Mouse (Mus musculus): ENCODE measurements around the gene Spag7. TPM values are rescaled to one million over a fixed set of nuclear protein-coding genes. Genes with fewer than 3 reads are reported as not detected.

The Spag7 gene
- 91.1 and 106 TPM in 2 replicates for polyA plus RNA-seq (2011; ENCODE audit: insufficient read length, low read depth, missing spikeins)

DNA sequence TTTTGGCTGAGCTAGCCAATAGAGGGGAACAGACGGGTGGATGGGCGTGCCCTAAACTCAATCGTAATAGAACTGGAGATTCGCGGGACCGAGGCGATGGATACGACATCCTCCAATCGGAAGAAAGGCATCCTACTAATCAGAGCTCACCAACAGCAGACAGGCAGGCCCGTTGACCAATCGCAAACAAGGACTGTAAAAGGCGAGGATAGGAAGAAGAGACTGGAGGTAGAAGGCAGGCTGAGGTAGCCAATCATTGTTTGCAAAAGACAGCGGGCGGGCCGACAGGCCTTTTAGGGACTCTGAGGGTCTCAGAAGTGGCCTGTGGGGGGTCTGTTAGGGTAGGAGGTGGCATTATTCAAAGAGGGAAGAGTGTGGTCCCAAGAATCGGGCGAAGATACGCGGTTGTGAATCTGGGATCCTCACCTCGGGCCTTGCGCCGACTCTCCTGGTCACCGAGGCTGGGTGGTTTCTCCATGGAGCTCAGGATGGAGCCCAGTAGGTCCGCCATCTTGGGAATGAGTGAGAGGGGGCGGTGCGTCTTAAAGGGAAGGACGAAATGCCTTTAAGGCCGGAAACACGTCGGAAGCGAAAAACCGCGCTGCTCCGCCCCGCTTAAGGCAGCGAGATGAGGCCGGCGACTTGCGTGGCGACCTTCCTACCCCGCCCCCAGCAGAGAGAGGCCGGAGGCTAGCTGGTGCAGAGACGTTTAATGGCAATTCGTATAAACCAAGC, at the start of gene Spag7:
Gene Spag7 (minus strand): TSS at position 646 of the 735 bp plus-strand sequence.
- peaks cover 9% of the 10 kb centered on the region for H3K4me1 ChIP-seq (ENCODE audit: control insufficient read depth, insufficient read depth, low read length)
- H3K27ac ChIP-seq (ENCODE audit: insufficient read depth, low read length): peak within 1 kb of the TSS; percentile 97
- peak; percentile 68 for TF ChIP-seq POLR2A (IDR thresholded peaks at IDR 0.05; ENCODE audit: low read depth, low read length)
- no peak for TF ChIP-seq CTCF (IDR thresholded peaks at IDR 0.05; ENCODE audit: borderline replicate concordance, insufficient read depth, low read length)
- peak within 1 kb of the TSS; percentile 65 for H3K4me3 ChIP-seq (ENCODE audit: insufficient read depth, low read length)

DNA sequence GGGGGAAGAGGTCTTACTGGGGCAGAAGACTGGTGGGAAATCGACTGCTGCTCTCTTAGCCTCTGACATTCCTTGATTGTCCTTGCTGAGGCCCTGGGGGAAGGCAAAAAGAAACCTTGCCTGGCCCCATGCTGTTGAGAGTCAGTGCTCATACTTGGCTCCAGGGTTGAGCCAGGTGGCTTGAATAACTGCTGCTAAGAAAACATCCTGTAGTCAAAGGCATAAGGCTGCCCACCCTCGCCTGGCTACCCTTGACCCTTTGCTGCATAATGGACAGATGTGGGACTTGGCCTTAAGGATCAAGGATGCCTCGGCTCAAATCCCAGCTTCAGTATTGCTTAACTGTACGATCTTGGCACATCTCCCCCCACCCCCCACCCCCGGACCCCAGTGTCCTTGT, 49.3 kb upstream of the Spag7 start:
- Histone ChIP-seq H3K27ac (ENCODE audit: insufficient read depth, low read length) (no peak overlapping the region), H3K4me1 (ENCODE audit: control insufficient read depth, insufficient read depth, low read length) (no peaks in the 10 kb centered on the region; the same call in 1 of the 2 replicates), H3K4me3 (ENCODE audit: insufficient read depth, low read length) (no peak overlapping the region)
- TF ChIP-seq POLR2A (IDR thresholded peaks at IDR 0.05; ENCODE audit: low read depth, low read length): no peak
- no peak for TF ChIP-seq CTCF (IDR thresholded peaks at IDR 0.05; ENCODE audit: borderline replicate concordance, insufficient read depth, low read length)

DNA sequence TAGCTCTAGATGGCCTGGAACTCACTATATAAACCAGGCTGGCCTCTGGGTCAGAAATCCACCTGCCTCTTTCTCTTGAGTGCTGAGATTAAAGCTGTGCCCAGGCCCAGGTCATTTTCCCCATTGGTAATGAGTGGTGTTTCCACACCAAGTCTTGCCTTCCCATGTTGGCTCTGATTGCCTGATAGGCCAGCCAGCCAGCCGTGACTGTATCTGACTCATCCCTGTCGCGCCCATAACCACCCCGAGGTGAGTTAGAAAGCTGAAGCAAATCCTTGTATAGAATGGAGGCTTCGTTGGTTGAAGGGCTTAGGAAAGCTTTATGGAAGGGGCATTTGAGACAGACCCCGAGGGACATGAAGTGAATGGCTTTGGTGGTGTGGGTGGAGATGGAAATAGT, 46.6 kb upstream of the Spag7 start:
- TF ChIP-seq CTCF (IDR thresholded peaks at IDR 0.05; ENCODE audit: borderline replicate concordance, insufficient read depth, low read length): no peak
- TF ChIP-seq POLR2A (IDR thresholded peaks at IDR 0.05; ENCODE audit: low read depth, low read length): no peak
- no peak overlapping the region for H3K4me3 ChIP-seq (ENCODE audit: insufficient read depth, low read length)
- no peak overlapping the region for H3K27ac ChIP-seq (ENCODE audit: insufficient read depth, low read length)
- no peaks in the 10 kb centered on the region; the same call in 1 of the 2 replicates for H3K4me1 ChIP-seq (ENCODE audit: control insufficient read depth, insufficient read depth, low read length)

DNA sequence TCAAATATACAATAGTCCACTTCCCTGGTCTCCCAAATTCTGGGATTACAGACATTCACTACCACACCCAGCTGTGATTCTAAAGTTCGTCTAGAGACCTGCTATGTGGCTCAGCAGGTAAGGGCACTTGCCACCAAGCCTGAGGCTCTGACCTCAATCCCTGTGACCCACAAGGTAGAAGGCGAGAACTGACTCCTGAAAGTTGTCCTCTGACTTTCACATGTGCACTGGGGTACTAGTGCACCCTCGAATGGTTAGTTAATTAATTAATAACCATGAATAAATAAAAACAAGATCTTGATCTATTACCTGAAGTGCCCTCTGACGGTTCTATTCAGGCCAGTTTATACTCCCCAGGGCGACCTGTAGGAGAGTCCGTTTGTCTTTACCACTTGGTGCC, 44.0 kb upstream of the Spag7 start:
- H3K4me1 ChIP-seq (ENCODE audit: control insufficient read depth, insufficient read depth, low read length): no peaks in the 10 kb centered on the region; the same call in 1 of the 2 replicates
- H3K4me3 ChIP-seq (ENCODE audit: insufficient read depth, low read length): no peak overlapping the region
- TF ChIP-seq POLR2A (IDR thresholded peaks at IDR 0.05; ENCODE audit: low read depth, low read length): no peak
- TF ChIP-seq CTCF (IDR thresholded peaks at IDR 0.05; ENCODE audit: borderline replicate concordance, insufficient read depth, low read length): no peak
- no peak overlapping the region for H3K27ac ChIP-seq (ENCODE audit: insufficient read depth, low read length)

DNA sequence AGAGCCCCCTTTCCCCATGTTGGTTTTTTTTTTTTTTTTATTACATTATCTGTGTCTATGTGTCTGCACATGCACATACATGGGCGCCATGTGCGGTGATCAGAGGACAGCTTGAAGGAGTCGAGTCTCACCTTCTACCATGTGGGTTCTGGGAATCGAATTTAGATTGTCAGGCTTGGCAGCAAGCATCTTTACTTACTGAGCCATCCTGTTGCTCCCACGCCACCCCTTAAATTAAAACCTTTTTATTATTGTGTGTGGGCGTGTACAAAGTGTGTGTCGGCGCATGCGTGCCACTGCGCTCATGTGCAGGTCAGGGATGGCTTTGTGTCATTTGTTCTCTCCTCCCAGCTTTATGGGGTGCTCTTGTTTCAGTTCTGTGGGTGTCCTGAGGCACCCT, 41.8 kb upstream of the Spag7 start:
- no peaks in the 10 kb centered on the region; the same call in 1 of the 2 replicates for H3K4me1 ChIP-seq (ENCODE audit: control insufficient read depth, insufficient read depth, low read length)
- no peak overlapping the region for H3K4me3 ChIP-seq (ENCODE audit: insufficient read depth, low read length)
- no peak overlapping the region for H3K27ac ChIP-seq (ENCODE audit: insufficient read depth, low read length)
- no peak for TF ChIP-seq POLR2A (IDR thresholded peaks at IDR 0.05; ENCODE audit: low read depth, low read length)
- no peak for TF ChIP-seq CTCF (IDR thresholded peaks at IDR 0.05; ENCODE audit: borderline replicate concordance, insufficient read depth, low read length)

DNA sequence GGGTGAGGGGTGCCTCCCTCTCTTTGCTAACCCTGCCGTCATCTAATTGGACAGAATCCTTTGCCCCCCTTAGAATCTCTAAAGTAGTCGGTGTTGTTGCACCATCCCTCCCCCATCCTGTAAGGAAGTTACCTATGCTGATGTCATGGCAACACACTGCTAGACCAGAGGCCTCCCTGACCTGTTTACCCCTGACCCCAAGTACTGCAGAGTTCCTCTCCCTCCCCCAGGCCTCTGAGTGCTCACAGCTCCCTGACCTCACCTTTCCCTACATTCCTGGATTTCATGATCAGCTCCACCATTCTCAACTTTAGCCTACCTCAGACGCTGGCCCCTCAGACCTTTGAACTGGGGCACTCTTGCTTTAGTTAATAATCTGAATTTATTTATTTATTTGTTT, 36.9 kb upstream of the Spag7 start:
- H3K4me3 ChIP-seq (ENCODE audit: insufficient read depth, low read length): no peak overlapping the region
- H3K4me1 ChIP-seq (ENCODE audit: control insufficient read depth, insufficient read depth, low read length): no peaks in the 10 kb centered on the region
- H3K27ac ChIP-seq (ENCODE audit: insufficient read depth, low read length): no peak overlapping the region
- TF ChIP-seq CTCF (IDR thresholded peaks at IDR 0.05; ENCODE audit: borderline replicate concordance, insufficient read depth, low read length): no peak
- TF ChIP-seq POLR2A (IDR thresholded peaks at IDR 0.05; ENCODE audit: low read depth, low read length): no peak

DNA sequence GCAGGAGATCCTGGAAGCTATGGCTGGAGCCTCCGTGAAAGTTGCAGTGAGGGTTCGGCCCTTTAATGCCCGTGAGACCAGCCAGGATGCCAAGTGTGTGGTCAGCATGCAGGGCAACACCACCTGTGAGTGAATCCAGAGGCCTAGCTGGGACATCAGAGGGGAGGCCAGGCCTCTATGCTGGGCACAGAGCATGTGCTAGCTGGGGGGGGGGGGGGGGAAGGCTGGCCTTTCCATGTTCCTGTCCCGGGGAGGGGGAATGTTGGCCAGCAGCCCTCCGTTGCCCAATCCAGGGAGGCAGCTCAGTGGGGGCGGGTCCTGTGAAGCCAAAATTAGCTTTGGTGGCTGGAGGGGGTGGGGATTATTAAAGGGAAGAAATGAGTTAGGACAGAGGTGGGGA, 33.6 kb upstream of the Spag7 start:
- Histone ChIP-seq H3K4me1 (ENCODE audit: control insufficient read depth, insufficient read depth, low read length) (no peaks in the 10 kb centered on the region), H3K4me3 (ENCODE audit: insufficient read depth, low read length) (peak overlapping the region; percentile 81; the same call in 1 of the 2 replicates), H3K27ac (ENCODE audit: insufficient read depth, low read length) (no peak overlapping the region)
- TF ChIP-seq CTCF (IDR thresholded peaks at IDR 0.05; ENCODE audit: borderline replicate concordance, insufficient read depth, low read length): no peak
- no peak for TF ChIP-seq POLR2A (IDR thresholded peaks at IDR 0.05; ENCODE audit: low read depth, low read length)

DNA sequence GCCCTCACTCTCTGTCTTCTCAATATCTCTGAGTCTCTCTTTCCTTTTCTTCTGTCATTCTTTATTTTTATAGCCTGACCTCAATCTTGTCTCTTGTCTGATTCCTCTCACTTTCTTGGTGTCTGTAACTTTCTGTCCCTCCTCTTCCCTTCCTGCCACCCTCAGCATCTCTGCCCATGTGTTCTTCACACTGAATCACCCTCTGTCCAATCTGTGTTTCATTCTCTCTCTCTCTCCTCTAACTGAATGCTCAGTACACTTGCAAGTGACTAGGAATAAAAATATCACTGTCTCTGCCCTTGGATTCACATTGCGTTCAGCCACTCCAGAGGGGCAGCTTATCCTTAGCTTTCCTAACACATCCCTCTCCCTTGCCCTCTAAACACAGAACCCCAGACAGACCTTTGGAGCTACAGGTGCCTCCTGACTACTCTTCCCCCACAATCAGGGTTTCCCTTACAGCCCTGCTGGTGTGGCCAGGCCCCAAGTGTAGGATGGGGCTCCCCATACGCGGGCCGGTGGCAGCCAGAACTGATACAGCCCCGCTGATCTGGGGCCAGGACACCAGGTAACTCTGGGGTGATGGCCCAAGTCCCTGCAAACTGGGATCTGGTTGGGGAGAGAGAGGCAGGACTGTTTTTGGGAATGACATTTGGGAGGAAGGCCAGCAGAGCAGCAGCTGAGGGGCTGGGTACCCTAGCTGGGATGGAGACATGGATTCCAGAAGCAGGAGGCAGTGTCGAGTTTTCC, 32.9 kb upstream of the Spag7 start:
- H3K4me1 ChIP-seq (ENCODE audit: control insufficient read depth, insufficient read depth, low read length): no peaks in the 10 kb centered on the region
- TF ChIP-seq POLR2A (IDR thresholded peaks at IDR 0.05; ENCODE audit: low read depth, low read length) (no peak), CTCF (IDR thresholded peaks at IDR 0.05; ENCODE audit: borderline replicate concordance, insufficient read depth, low read length) (no peak)
- H3K27ac ChIP-seq (ENCODE audit: insufficient read depth, low read length): no peak overlapping the region
- peak overlapping the region; percentile 81 for H3K4me3 ChIP-seq (ENCODE audit: insufficient read depth, low read length)

DNA sequence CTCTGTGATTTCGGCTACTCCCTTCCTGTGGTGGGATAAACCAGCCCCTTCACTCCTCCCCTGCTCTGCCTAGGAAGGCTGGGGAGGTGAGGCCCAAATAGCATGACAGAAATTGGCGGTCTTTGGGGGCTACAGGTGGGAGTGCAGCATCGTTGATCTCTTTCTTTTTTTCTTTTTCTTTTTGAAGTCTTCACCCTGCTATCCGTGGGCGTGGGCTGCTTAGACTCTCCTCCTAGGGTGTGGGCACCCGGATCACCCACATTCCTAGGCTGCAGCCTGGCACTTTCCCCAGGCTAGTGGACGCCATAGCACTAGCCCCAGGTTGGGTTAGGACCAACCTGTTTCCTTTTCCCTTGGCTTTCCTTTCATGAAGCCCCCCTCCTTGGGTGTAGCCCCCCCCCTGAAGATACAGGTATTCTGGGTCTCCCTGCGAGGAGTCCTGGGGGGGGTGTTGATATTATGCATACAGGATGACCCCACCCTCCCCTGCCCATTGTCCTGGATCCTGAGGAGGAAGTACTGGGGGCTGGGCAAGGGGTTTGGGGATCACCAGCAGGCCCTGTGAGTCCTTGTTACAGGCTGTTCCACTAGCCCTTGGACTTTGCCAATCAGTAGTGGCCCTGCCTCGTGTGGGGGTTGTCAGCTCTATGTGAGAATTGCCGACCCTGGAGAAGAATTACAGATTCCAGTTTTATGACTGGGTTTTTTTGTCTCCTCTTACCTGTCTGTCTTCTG, 32.2 kb upstream of the Spag7 start:
- Histone ChIP-seq H3K4me3 (ENCODE audit: insufficient read depth, low read length) (peak overlapping the region; percentile 81), H3K4me1 (ENCODE audit: control insufficient read depth, insufficient read depth, low read length) (no peaks in the 10 kb centered on the region), H3K27ac (ENCODE audit: insufficient read depth, low read length) (peak overlapping the region; percentile 99)
- TF ChIP-seq CTCF (IDR thresholded peaks at IDR 0.05; ENCODE audit: borderline replicate concordance, insufficient read depth, low read length) (no peak), POLR2A (IDR thresholded peaks at IDR 0.05; ENCODE audit: low read depth, low read length) (no peak; the same call in 1 of the 2 replicates)

Measured in embryonic fibroblast, embryonic 13.5 days (primary cell).